Mouse (Mus musculus) midbrain, embryonic 15.5 days (tissue): ENCODE data around the gene Prkcq. TPM values are rescaled to one million over a fixed set of nuclear protein-coding genes. Genes with fewer than 3 reads are reported as not detected.

Experiments used
- ATAC-seq: fragments of 200-750 bp; cut with Nextera tagmentation; replicated peaks from 2 replicates; pipeline ENCODE4 v1.8.0; 2017; ENCODE audit warnings: moderate TSS enrichment
- H3K27ac ChIP-seq: fragments of 300-500 bp; sonication (generic); 2 replicates; pipeline ENCODE4 v1.5.1; 2015; ENCODE audit warnings: mild to moderate bottlenecking, inconsistent platforms
- H3K27me3 ChIP-seq: fragments of 300-500 bp; sonication (generic); replicated peaks from 2 replicates; pipeline ENCODE4 v1.6.1; 2015; ENCODE audit warnings: inconsistent platforms
- H3K36me3 ChIP-seq: fragments of 300-500 bp; sonication (generic); replicated peaks from 2 replicates; pipeline ENCODE4 v1.6.1; 2015; ENCODE audit warnings: inconsistent platforms
- H3K4me1 ChIP-seq: fragments of 300-500 bp; sonication (generic); 2 replicates; pipeline ENCODE4 v1.6.1; 2015; ENCODE audit warnings: inconsistent platforms
- H3K4me2 ChIP-seq: fragments of 300-500 bp; sonication (generic); 2 replicates; pipeline ENCODE4 v1.6.1; 2015; ENCODE audit warnings: inconsistent platforms, mild to moderate bottlenecking, moderate library complexity
- H3K4me3 ChIP-seq: fragments of 300-500 bp; sonication (generic); 2 replicates; pipeline ENCODE4 v1.5.1; 2015; ENCODE audit warnings: mild to moderate bottlenecking, inconsistent platforms
- H3K9ac ChIP-seq: fragments of 300-500 bp; sonication (generic); 2 replicates; pipeline ENCODE4 v1.6.1; 2015; ENCODE audit warnings: mild to moderate bottlenecking, inconsistent platforms
- H3K9me3 ChIP-seq: fragments of 300-500 bp; sonication (generic); 2 replicates; pipeline ENCODE4 v1.6.1; 2016; ENCODE audit warnings: inconsistent platforms
- WGBS: fragments of 180-500 bp; shearing (Covaris S2); methylation state at CpG from one replicate; pipeline ENCODE4 v1.1.7; 2015; ENCODE audit warnings: mixed read lengths; 5-methylcytosine and 5-hydroxymethylcytosine counted together
- polyA plus RNA-seq: library from polyadenylated mRNA; unstranded; fragments of >200 nt; fragmentation: Nextera tagmentation; extraction: Ambion mirVana; gene quantifications from 2 replicates; pipeline ENCODE4 v1.2.1, GENCODE M21; 2015

The Prkcq gene
- polyA plus RNA-seq, 1 experiment from 2014 or later = 5.6 TPM

DNA sequence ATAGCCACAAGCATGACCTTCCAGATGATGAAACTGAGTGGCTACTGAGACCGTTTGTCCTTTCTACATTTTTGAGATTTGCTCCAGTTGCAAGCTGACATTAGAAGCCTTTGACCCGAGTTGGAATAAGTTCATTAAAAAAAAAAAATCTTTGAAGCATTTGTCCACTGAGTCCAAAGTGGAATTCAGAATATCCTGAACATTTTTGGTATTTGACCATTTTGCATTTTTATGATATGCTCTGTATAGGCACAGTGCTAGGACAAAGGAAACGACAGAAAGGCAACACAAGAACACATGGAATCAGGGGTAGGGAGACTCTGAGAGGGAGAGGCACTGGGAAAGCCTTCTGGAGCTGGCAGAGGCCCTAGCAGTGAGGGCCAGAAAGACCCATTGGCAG lies 9.2 kb upstream of the Prkcq start:
- no peaks in the 10 kb centered on the region for H3K4me1 ChIP-seq
- H3K4me3 ChIP-seq = no peak overlapping the region
- WGBS = 67% methylated on average over 3 of the region's 3 CpGs
- no peaks in the 10 kb centered on the region for H3K36me3 ChIP-seq
- no peak overlapping the region for H3K27ac ChIP-seq
- no peak overlapping the region for H3K4me2 ChIP-seq
- H3K9me3 ChIP-seq = no peaks in the 10 kb centered on the region
- no peak overlapping the region for H3K9ac ChIP-seq
- ATAC-seq = no peak
- H3K27me3 ChIP-seq = no peaks in the 10 kb centered on the region

GRCm38 (mm10) chr2:11164170-11164569 lies 7.7 kb upstream of the Prkcq start:
- Histone ChIP-seq H3K4me3 (no peak overlapping the region), H3K36me3 (no peaks in the 10 kb centered on the region), H3K4me1 (no peaks in the 10 kb centered on the region), H3K27me3 (no peaks in the 10 kb centered on the region), H3K9me3 (no peaks in the 10 kb centered on the region), H3K9ac (no peak overlapping the region), H3K27ac (no peak overlapping the region), H3K4me2 (no peak overlapping the region)
- WGBS = 83% methylated on average over 3 of the region's 3 CpGs
- no peak for ATAC-seq

- H3K27me3 ChIP-seq = peaks cover 8% of the 10 kb centered on the region
- WGBS = 71% methylated on average over 6 of the region's 6 CpGs
- H3K36me3 ChIP-seq = no peaks in the 10 kb centered on the region
- ATAC-seq = no peak
- peaks cover 18% of the 10 kb centered on the region for H3K4me1 ChIP-seq
- H3K9ac ChIP-seq = no peak overlapping the region
- H3K4me3 ChIP-seq = no peak overlapping the region
- no peaks in the 10 kb centered on the region for H3K9me3 ChIP-seq
- no peak overlapping the region for H3K27ac ChIP-seq
- no peak overlapping the region for H3K4me2 ChIP-seq
These were observed 2.1 kb upstream of the Prkcq start for GRCm38 (mm10) chr2:11169721-11170335.

- WGBS = 6% methylated on average over 9 of the region's 9 CpGs
These were observed 1.0 kb downstream of the Prkcq start for GRCm38 (mm10) chr2:11172831-11173414.

GRCm38 (mm10) chr2:11173521-11173920 lies 1.6 kb downstream of the Prkcq start:
- no peak overlapping the region for H3K9ac ChIP-seq
- peaks cover 8% of the 10 kb centered on the region for H3K27me3 ChIP-seq
- no peak overlapping the region; the same call in 1 of the 2 replicates for H3K4me3 ChIP-seq
- no peaks in the 10 kb centered on the region for H3K36me3 ChIP-seq
- H3K9me3 ChIP-seq = no peaks in the 10 kb centered on the region
- H3K4me2 ChIP-seq = peak overlapping the region; percentile 99
- H3K4me1 ChIP-seq = peaks cover 18% of the 10 kb centered on the region
- H3K27ac ChIP-seq = no peak overlapping the region
- no peak; the same call in 1 of the 2 replicates for ATAC-seq
- 31% methylated on average over 4 of the region's 4 CpGs for WGBS

More at GRCm38 (mm10) chr2:11172831-11173414, 1.0 kb downstream of the Prkcq start:
- peaks cover 18% of the 10 kb centered on the region for H3K4me1 ChIP-seq
- peak overlapping the region; percentile 99 for H3K4me2 ChIP-seq
- H3K9ac ChIP-seq = no peak overlapping the region
- H3K9me3 ChIP-seq = no peaks in the 10 kb centered on the region
- H3K27ac ChIP-seq = no peak overlapping the region
- H3K36me3 ChIP-seq = no peaks in the 10 kb centered on the region
- peak; percentile 59 for ATAC-seq
- H3K4me3 ChIP-seq = peak overlapping the region; percentile 67
- H3K27me3 ChIP-seq = peaks cover 8% of the 10 kb centered on the region

DNA sequence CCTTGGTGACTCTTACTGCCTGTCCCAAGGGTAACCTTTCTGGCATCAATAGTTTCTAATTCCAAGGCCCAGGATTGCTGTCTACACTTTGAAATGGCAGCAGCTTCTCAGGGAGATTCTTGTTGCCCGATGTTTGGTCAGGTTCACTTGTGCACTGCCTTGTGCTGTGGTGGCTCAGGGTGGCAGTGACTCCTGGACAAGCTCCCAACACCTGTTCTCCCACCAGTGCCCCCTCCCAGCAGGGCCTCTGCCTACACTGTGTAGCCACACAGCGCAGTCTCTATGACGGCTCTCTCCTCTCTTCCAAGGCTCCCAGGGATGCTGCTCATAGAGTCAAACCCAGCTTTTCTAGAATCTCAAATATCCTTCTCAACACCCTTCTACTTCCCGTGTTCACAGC lies 2.2 kb downstream of the Prkcq start:
- WGBS = 70% methylated on average over 4 of the region's 4 CpGs
- Histone ChIP-seq H3K27ac (no peak overlapping the region), H3K4me3 (no peak overlapping the region), H3K4me2 (no peak overlapping the region), H3K4me1 (peaks cover 18% of the 10 kb centered on the region), H3K9ac (no peak overlapping the region), H3K9me3 (no peaks in the 10 kb centered on the region), H3K36me3 (no peaks in the 10 kb centered on the region), H3K27me3 (peaks cover 8% of the 10 kb centered on the region)
- no peak for ATAC-seq

- ATAC-seq = no peak
- Histone ChIP-seq H3K27me3 (0 out of 2 replicates have a peak, but pooled peaks cover 2% of the 10 kb centered on the region), H3K4me1 (peaks cover 7% of the 10 kb centered on the region), H3K36me3 (no peaks in the 10 kb centered on the region), H3K9me3 (no peaks in the 10 kb centered on the region), H3K9ac (no peak overlapping the region), H3K27ac (no peak overlapping the region), H3K4me2 (no peak overlapping the region), H3K4me3 (no peak overlapping the region)
- 97% methylated on average over 12 of the region's 12 CpGs for WGBS
These were observed 6.0 kb downstream of the Prkcq start for GRCm38 (mm10) chr2:11177880-11178279.

DNA sequence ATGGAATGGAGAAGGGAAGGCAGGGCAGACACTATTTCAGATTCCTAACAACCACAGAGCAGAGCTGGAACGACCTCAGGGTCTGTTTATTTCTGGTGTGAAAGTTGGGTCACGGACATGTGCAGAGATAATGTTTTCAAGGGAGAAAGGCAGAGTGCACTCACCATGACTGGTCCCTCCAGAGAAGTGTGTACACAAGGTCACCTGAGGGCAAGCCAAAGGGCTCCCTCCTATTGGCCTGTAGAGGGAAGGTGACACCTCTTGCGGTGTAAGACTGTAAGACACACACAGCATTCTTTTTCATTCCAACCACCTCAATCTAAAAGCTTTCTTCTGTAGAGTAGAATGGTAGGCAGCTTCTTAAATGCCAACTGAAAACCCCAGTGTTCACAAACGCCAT lies 9.6 kb downstream of the Prkcq start:
- Histone ChIP-seq H3K4me1 (no peaks in the 10 kb centered on the region), H3K9ac (no peak overlapping the region), H3K27me3 (no peaks in the 10 kb centered on the region), H3K36me3 (no peaks in the 10 kb centered on the region), H3K27ac (no peak overlapping the region), H3K9me3 (no peaks in the 10 kb centered on the region), H3K4me2 (no peak overlapping the region), H3K4me3 (no peak overlapping the region)
- 78% methylated on average over 4 of the region's 4 CpGs for WGBS
- ATAC-seq = no peak

DNA sequence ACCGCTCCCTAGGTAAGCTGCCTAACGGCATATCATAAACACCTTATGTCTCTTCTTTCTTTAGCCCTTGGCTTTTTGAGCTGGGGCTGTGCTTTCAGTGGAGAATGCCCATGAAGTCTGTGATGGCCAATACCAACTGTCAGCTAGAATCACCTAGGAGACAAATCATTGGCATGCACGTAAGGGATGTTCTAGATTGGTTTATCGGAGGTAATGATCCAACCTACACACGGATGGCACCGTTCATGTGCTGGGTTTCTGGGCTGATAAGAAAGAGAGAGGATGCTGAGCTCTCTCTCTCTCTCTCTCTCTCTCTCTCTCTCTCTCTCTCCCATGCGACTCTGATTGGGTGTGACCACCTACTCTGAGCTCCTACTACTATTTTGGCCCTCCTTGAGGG lies 10.2 kb downstream of the Prkcq start:
- H3K36me3 ChIP-seq = no peaks in the 10 kb centered on the region
- ATAC-seq = no peak
- no peaks in the 10 kb centered on the region for H3K4me1 ChIP-seq
- no peak overlapping the region for H3K4me3 ChIP-seq
- no peak overlapping the region for H3K9ac ChIP-seq
- WGBS = 96% methylated on average over 7 of the region's 7 CpGs
- H3K4me2 ChIP-seq = no peak overlapping the region
- H3K9me3 ChIP-seq = no peaks in the 10 kb centered on the region
- no peak overlapping the region for H3K27ac ChIP-seq
- H3K27me3 ChIP-seq = no peaks in the 10 kb centered on the region

GRCm38 (mm10) chr2:11183991-11184390 lies 12.1 kb downstream of the Prkcq start:
- Histone ChIP-seq H3K27ac (no peak overlapping the region), H3K4me3 (no peak overlapping the region), H3K36me3 (no peaks in the 10 kb centered on the region), H3K9me3 (no peaks in the 10 kb centered on the region), H3K27me3 (no peaks in the 10 kb centered on the region), H3K4me1 (no peaks in the 10 kb centered on the region), H3K4me2 (no peak overlapping the region), H3K9ac (no peak overlapping the region)
- WGBS = 94% methylated on average over 5 of the region's 5 CpGs
- no peak for ATAC-seq

DNA sequence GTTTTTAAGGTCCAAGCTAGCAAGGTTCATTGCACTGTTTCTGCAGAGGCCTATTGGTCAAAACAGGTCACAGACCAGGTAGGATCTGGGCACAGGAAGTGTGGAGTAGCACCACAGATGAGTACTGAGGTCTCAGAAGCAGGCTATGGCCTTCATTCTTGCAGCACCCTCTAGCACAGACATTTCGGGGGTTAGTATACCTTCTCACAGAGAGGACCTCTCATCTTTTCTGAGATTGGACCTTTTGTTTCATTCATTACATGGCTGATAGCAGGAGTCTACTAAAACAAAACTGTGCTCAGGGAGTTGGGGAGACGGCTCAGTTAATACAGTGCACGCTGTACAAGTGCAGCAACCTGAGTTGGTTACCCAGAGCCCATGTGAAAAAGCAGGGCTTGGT lies 14.7 kb downstream of the Prkcq start:
- WGBS = 94% methylated on average over 3 of the region's 3 CpGs
- H3K4me1 ChIP-seq = no peaks in the 10 kb centered on the region
- H3K27ac ChIP-seq = no peak overlapping the region
- no peak overlapping the region for H3K9ac ChIP-seq
- no peaks in the 10 kb centered on the region for H3K9me3 ChIP-seq
- ATAC-seq = no peak
- no peaks in the 10 kb centered on the region for H3K36me3 ChIP-seq
- no peak overlapping the region for H3K4me3 ChIP-seq
- no peak overlapping the region for H3K4me2 ChIP-seq
- no peaks in the 10 kb centered on the region for H3K27me3 ChIP-seq

- 87% methylated on average over 2 of the region's 2 CpGs for WGBS
These were observed 15.3 kb downstream of the Prkcq start for GRCm38 (mm10) chr2:11187166-11187565.

DNA sequence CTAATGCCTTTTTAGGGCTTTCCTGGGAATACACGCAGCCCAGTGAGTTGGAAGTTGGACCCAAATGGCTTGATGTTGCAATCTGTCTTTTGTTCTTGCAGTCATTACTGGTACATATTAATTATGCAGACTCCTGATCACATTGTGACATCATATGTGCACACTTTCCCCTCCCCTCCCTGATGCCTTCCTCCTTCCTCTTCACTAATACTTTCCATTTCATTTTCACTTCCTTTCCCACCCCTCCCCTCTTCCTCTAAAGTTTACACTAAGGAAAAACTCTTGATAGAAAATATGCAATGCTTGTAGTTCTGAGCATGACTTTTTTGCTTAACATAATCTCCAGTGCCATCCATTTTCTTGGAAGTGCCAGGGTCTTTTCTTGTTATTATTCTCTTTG lies 16.4 kb downstream of the Prkcq start:
- H3K27me3 ChIP-seq = no peaks in the 10 kb centered on the region
- H3K36me3 ChIP-seq = no peaks in the 10 kb centered on the region
- H3K4me2 ChIP-seq = no peak overlapping the region
- H3K4me3 ChIP-seq = no peak overlapping the region
- ATAC-seq = no peak
- H3K9ac ChIP-seq = no peak overlapping the region
- H3K4me1 ChIP-seq = no peaks in the 10 kb centered on the region
- WGBS = 90% methylated on average over 1 of the region's 1 CpGs
- H3K9me3 ChIP-seq = no peaks in the 10 kb centered on the region
- no peak overlapping the region for H3K27ac ChIP-seq

More at GRCm38 (mm10) chr2:11187166-11187565, 15.3 kb downstream of the Prkcq start:
- no peak overlapping the region for H3K4me2 ChIP-seq
- ATAC-seq = no peak
- no peaks in the 10 kb centered on the region for H3K36me3 ChIP-seq
- H3K4me3 ChIP-seq = no peak overlapping the region
- H3K27ac ChIP-seq = no peak overlapping the region
- no peaks in the 10 kb centered on the region for H3K9me3 ChIP-seq
- no peaks in the 10 kb centered on the region for H3K27me3 ChIP-seq
- H3K9ac ChIP-seq = no peak overlapping the region
- H3K4me1 ChIP-seq = no peaks in the 10 kb centered on the region
